Mouse (Mus musculus) liver, embryonic 14.5 days (tissue): Measurements from ENCODE around the gene Kirrel3. TPM values are rescaled to one million over a fixed set of nuclear protein-coding genes. Genes with fewer than 3 reads are reported as not detected.

Experiments
- ATAC-seq: fragments of 200-750 bp; cut with Nextera tagmentation; 2 replicates; pipeline ENCODE4 v1.8.0; 2017; ENCODE audit warnings: moderate number of reproducible peaks, mild to moderate bottlenecking, moderate library complexity; ENCODE audit not compliant: insufficient read depth
- DNase-seq, 3 experiments: peaks; one replicate each; pipeline ENCODE4 v3.0.0-alpha.2; 2012 to 2013; ENCODE audit warnings: low read depth in 3 of 3, low spot score in 3 of 3
- H3K27ac ChIP-seq: fragments of 300-500 bp; sonication (generic); 2 replicates; pipeline ENCODE4 v1.5.1; 2014; ENCODE audit warnings: moderate library complexity, mild to moderate bottlenecking, control low read depth, inconsistent platforms
- H3K27me3 ChIP-seq: fragments of 300-500 bp; sonication (generic); 2 replicates; pipeline ENCODE4 v1.6.1; 2014; ENCODE audit warnings: mild to moderate bottlenecking, low read length, moderate library complexity; ENCODE audit not compliant: control insufficient read depth, insufficient read depth
- H3K36me3 ChIP-seq: fragments of 300-500 bp; sonication (generic); replicated peaks from 2 replicates; pipeline ENCODE4 v1.6.1; 2014; ENCODE audit warnings: low read depth; ENCODE audit not compliant: control insufficient read depth, insufficient read depth
- H3K4me1 ChIP-seq, 2 experiments: fragments of 200-500 bp in 1 of 2; fragments of 300-500 bp in 1 of 2; sonication (generic) in 1 of 2; replicated peaks; 2 replicates each; pipeline ENCODE4 v1.6.1; 2012 to 2014; ENCODE audit warnings: antibody characterized with exemption in 1 of 2, inconsistent platforms in 1 of 2, low read length in 1 of 2; ENCODE audit not compliant: control insufficient read depth in 2 of 2, insufficient read depth in 2 of 2
- H3K4me2 ChIP-seq: fragments of 300-500 bp; sonication (generic); 2 replicates; pipeline ENCODE4 v1.6.1; 2014; ENCODE audit warnings: low read depth, mild to moderate bottlenecking, control low read depth, moderate library complexity
- H3K4me3 ChIP-seq, 2 experiments: fragments of 200-500 bp in 1 of 2; fragments of 300-500 bp in 1 of 2; sonication (generic) in 1 of 2; 2 replicates each; pipeline ENCODE4 v1.5.1; 2012 to 2014; ENCODE audit warnings: low read depth in 2 of 2, low read length in 2 of 2, mild to moderate bottlenecking in 2 of 2, control low read depth in 1 of 2, inconsistent platforms in 1 of 2, moderate library complexity in 1 of 2; ENCODE audit not compliant: insufficient read depth in 1 of 2
- H3K9ac ChIP-seq: fragments of 300-500 bp; sonication (generic); replicated peaks from 2 replicates; pipeline ENCODE4 v1.6.1; 2014; ENCODE audit warnings: mild to moderate bottlenecking, control low read depth, moderate library complexity
- H3K9me3 ChIP-seq: fragments of 300-500 bp; sonication (generic); 2 replicates; pipeline ENCODE4 v1.6.1; 2016; ENCODE audit warnings: low read length, mixed read lengths; ENCODE audit not compliant: control insufficient read depth
- CTCF ChIP-seq: IDR thresholded peaks from 2 replicates; pipeline ENCODE4 v1.5.1; 2016; ENCODE audit warnings: antibody characterized with exemption, low read depth, control low read depth
- EP300 ChIP-seq: IDR thresholded peaks from 2 replicates; pipeline ENCODE4 v1.6.1; 2016; ENCODE audit warnings: antibody characterized with exemption, low read depth
- WGBS: fragments of 180-500 bp; shearing (Covaris S2); extraction: QIAGEN DNeasy Blood & Tissue Kit; methylation state at CpG from one replicate; pipeline ENCODE4 v1.1.7; 2014; ENCODE audit not compliant: insufficient replicate concordance; 5-methylcytosine and 5-hydroxymethylcytosine counted together
- polyA plus RNA-seq, 2 experiments: library from polyadenylated mRNA; depleted of rRNA in 1 of 2; stranded (reverse) in 1 of 2; unstranded in 1 of 2; fragments of >200 nt; fragmentation: Nextera tagmentation in 1 of 2; extraction: Ambion mirVana in 1 of 2; gene quantifications; 2 replicates each; pipeline versions ENCODE4 v1.2.1 to v1.2.3; 2012 to 2014

Gene Kirrel3
- polyA plus RNA-seq, 2 experiments = 0.08 TPM; not detected in 1

- H3K27ac ChIP-seq = no peak overlapping the region
- H3K9me3 ChIP-seq = no peaks in the 10 kb centered on the region
- no peak overlapping the region for H3K4me3 ChIP-seq
- no peak for DNase-seq
- no peak overlapping the region for H3K9ac ChIP-seq
- H3K4me2 ChIP-seq = no peak overlapping the region
- WGBS = 64% methylated on average over 3 of the region's 3 CpGs
- H3K4me1 ChIP-seq = peaks cover 0 to 7% of the 10 kb centered on the region in 2 experiments; a peak in 2 of 4 replicates
- peaks cover 17% of the 10 kb centered on the region for H3K36me3 ChIP-seq
- ATAC-seq = no peak
- no peaks in the 10 kb centered on the region for H3K27me3 ChIP-seq
- TF ChIP-seq EP300 (no peak), CTCF (no peak)
Observed at GRCm38 (mm10) chr9:35056611-35057010, 570.9 kb downstream of the Kirrel3 start.

- H3K9ac ChIP-seq = no peak overlapping the region
- H3K4me3 ChIP-seq = no peak overlapping the region
Observed at GRCm38 (mm10) chr9:35057631-35058030, 571.9 kb downstream of the Kirrel3 start.

GRCm38 (mm10) chr9:35058186-35058585 lies 572.5 kb downstream of the Kirrel3 start:
- Histone ChIP-seq H3K27me3 (no peaks in the 10 kb centered on the region), H3K4me2 (no peak overlapping the region), H3K9ac (no peak overlapping the region), H3K27ac (no peak overlapping the region), H3K4me1 (peaks cover 0 to 12% of the 10 kb centered on the region in 2 experiments; a peak in 2 of 4 replicates), H3K9me3 (no peaks in the 10 kb centered on the region), H3K36me3 (peaks cover 14% of the 10 kb centered on the region), H3K4me3 (no peak overlapping the region)
- no peak for ATAC-seq
- DNase-seq = no peak
- TF ChIP-seq EP300 = no peak
- TF ChIP-seq CTCF = no peak
- WGBS = 71% methylated on average over 4 of the region's 4 CpGs

More at GRCm38 (mm10) chr9:35057631-35058030, 571.9 kb downstream of the Kirrel3 start:
- TF ChIP-seq CTCF = no peak
- WGBS = 64% methylated on average over 6 of the region's 6 CpGs
- Histone ChIP-seq H3K27me3 (no peaks in the 10 kb centered on the region), H3K4me1 (peaks cover 0 to 12% of the 10 kb centered on the region in 2 experiments; a peak in 2 of 4 replicates), H3K9me3 (no peaks in the 10 kb centered on the region), H3K27ac (no peak overlapping the region), H3K36me3 (peaks cover 17% of the 10 kb centered on the region), H3K4me2 (no peak overlapping the region)
- ATAC-seq (no peak), DNase-seq (no peak)

DNA sequence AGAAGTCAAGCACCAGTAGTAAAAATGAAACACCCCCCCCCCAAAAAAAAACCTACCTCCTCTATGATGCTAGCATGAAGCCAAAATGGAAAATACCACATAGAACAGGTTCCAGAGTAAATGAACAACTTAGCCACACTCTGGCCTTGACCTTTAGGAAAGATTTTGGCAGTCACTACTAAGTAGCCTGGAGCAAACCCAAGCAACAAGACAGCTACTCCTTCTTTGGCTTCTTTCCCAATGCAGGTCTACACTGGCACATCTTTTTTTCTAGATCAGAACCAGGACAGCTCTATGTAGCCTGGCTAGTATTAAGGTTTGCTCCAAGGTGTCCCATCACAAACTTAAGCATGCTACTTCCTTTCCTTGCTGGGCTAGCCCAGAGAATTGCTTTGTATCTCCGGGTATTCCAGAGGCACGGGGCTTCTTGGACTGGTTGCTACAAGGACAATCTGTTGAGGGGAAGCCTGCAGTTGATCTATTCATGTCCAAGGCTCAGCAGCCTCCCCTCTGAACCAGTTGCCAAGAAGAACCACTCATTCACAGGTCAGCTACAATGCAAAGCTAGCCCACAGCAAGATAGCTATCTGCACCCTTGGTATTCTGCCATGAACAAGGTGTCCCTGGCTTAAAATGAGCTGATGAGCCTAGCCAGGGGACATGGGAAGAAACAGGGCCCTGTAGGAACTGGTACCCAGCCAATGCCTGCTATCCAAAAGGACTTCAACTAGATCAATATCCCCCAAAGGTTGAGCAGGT lies 573.1 kb downstream of the Kirrel3 start:
- no peak for TF ChIP-seq CTCF
- TF ChIP-seq EP300 = no peak
- no peak for DNase-seq
- H3K27me3 ChIP-seq = no peaks in the 10 kb centered on the region
- peaks cover 9% of the 10 kb centered on the region for H3K36me3 ChIP-seq
- no peak overlapping the region for H3K27ac ChIP-seq
- H3K9ac ChIP-seq = no peak overlapping the region
- peaks cover 0 to 12% of the 10 kb centered on the region in 2 experiments; a peak in 2 of 4 replicates for H3K4me1 ChIP-seq
- no peak overlapping the region for H3K4me3 ChIP-seq
- 79% methylated on average over 2 of the region's 2 CpGs for WGBS
- no peaks in the 10 kb centered on the region for H3K9me3 ChIP-seq
- ATAC-seq = no peak
- no peak overlapping the region for H3K4me2 ChIP-seq

DNA sequence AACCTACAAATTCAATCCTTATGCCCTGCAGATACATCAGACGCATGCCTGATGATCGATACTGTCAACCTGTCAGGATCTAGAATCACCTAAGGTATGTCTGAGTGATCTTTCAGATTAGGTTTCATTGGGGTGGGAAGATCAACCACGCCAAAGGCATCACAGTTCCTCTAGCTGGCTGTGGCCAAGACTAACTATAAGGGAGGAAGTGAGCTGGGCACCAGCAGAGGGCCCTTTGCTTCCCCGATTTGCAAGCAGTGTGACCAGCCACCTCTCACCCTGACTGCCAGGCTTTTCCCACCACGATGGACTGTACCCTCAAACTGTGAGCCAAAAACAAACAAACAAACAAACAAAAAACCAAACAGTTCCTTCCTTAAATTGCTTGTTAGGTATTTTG lies 574.2 kb downstream of the Kirrel3 start:
- WGBS = 63% methylated on average over 5 of the region's 5 CpGs
- H3K36me3 ChIP-seq = no peaks in the 10 kb centered on the region; the same call in 1 of the 2 replicates
- DNase-seq = no peak

More for the DNA sequence above, 574.2 kb downstream of the Kirrel3 start:
- Histone ChIP-seq H3K4me2 (no peak overlapping the region), H3K9me3 (no peaks in the 10 kb centered on the region), H3K27me3 (no peaks in the 10 kb centered on the region), H3K9ac (no peak overlapping the region), H3K4me3 (no peak overlapping the region), H3K27ac (no peak overlapping the region), H3K4me1 (peaks cover 0 to 12% of the 10 kb centered on the region in 2 experiments; a peak in 2 of 4 replicates)
- no peak for ATAC-seq
- TF ChIP-seq CTCF (no peak), EP300 (no peak)
